Comparison of ENCODE assay signal across 12 mouse cellular contexts in the genomic region with DNA sequence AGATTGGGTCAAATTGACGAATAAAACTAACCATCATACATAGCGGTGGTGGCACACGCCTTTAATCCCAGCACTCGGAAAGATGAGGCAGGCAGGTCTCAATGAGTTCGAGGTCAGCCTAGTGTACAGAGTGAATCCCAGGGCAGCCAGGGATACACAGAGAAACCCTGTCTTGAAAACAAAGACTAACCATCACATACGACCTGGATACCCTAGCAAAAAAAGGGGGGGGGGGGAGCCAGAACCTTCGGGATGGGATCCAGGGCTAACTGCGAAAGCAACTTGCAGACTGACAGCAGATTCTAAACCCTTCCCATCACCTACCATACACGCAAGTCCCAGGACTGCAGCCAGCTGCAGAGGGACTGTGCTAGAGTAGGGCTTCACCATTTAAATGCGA. TPM values are rescaled to one million over a fixed set of nuclear protein-coding genes. Genes with fewer than 3 reads are reported as not detected.
DNase-seq lines count a peak whose midpoint lies in the region; ATAC-seq and TF ChIP-seq lines count a peak whose summit lies in the region.
"Had no signal": no experiment of that assay in that cellular context is flagged by ENCODE, and none has a peak within 500 bp of the region (broad histone marks: within the 10 kb centered on the region; RNA-seq: fewer than 3 reads in every experiment).

No protein-coding gene starts in this region.

- H3K4me1 ChIP-seq in erythroblast, embryonic 14.5 days (ENCODE audit: control insufficient read depth): peaks cover 38% of the 10 kb centered on the region
- peaks cover 4 to 44% of the 10 kb centered on the region in 2 experiments; a peak in 3 of 4 replicates for H3K4me1 ChIP-seq in CH12.LX (ENCODE audit: control insufficient read depth in 1 of 2, insufficient read depth in 2 of 2)
- H3K4me1 ChIP-seq: limb, embryonic 13.5 days; midbrain, embryonic 10.5 days had no signal

- TF ChIP-seq RAD21 in CH12.LX (IDR thresholded peaks at IDR 0.05; ENCODE audit: low read depth, low read length): no peak

- H3K79me2 ChIP-seq in CH12.LX (replicated peaks; ENCODE audit: control insufficient read depth, extremely low read depth, insufficient read depth, poor library complexity, severe bottlenecking): no peaks in the 10 kb centered on the region

- no peaks in the 10 kb centered on the region for H3K36me3 ChIP-seq in erythroblast, embryonic 14.5 days (ENCODE audit: control insufficient read depth)
- H3K36me3 ChIP-seq in CH12.LX (replicated peaks in 1 of 2; ENCODE audit: control insufficient read depth in 1 of 2, insufficient read depth in 1 of 2, low read length in 1 of 2): peaks cover 0 to 6% of the 10 kb centered on the region in 2 experiments

- no peak for TF ChIP-seq POLR2A in CH12.LX (IDR thresholded peaks at IDR 0.05; ENCODE audit: low read depth, low read length)
- TF ChIP-seq POLR2A in brain, embryonic 14.5 days (IDR thresholded peaks at IDR 0.05; ENCODE audit: borderline replicate concordance, extremely low read depth, insufficient read depth, insufficient read length, poor library complexity, severe bottlenecking): no peak

- no peaks in the 10 kb centered on the region for H3K9me3 ChIP-seq in erythroblast, embryonic 14.5 days (ENCODE audit: control insufficient read depth, low read length)
- H3K9me3 ChIP-seq in CH12.LX (replicated peaks; ENCODE audit: low read length): no peaks in the 10 kb centered on the region
- H3K9me3 ChIP-seq: limb, embryonic 13.5 days; midbrain, embryonic 10.5 days had no signal

- ATAC-seq in erythroblast, adult 5-6 weeks (replicated peaks; ENCODE audit: low FRiP score, poor library complexity, severe bottlenecking): no peak
- ATAC-seq: forebrain, postnatal 0 days had no signal

- H3K27ac ChIP-seq in layer of hippocampus, adult 2 months: peak overlapping the region; percentile 33; the same call in 1 of the 2 replicates
- no peak overlapping the region for H3K27ac ChIP-seq in CH12.LX (ENCODE audit: insufficient read depth, low read depth)
- H3K27ac ChIP-seq: left cerebral cortex, adult 2 months; limb, embryonic 13.5 days; midbrain, embryonic 10.5 days had no signal

- no peaks in the 10 kb centered on the region for H3K27me3 ChIP-seq in erythroblast, embryonic 14.5 days (ENCODE audit: control insufficient read depth)
- no peaks in the 10 kb centered on the region for H3K27me3 ChIP-seq in CH12.LX (replicated peaks)
- H3K27me3 ChIP-seq: limb, embryonic 13.5 days had no signal

- TF ChIP-seq CTCF in layer of hippocampus, adult 2 months (conservative IDR thresholded peaks at IDR 0.05): no peak
- TF ChIP-seq CTCF in CH12.LX (conservative IDR thresholded peaks at IDR 0.05 in 1 of 2, IDR thresholded peaks at IDR 0.05 in 1 of 2; ENCODE audit: low read depth in 2 of 2, low read length in 2 of 2): no peak
- TF ChIP-seq CTCF in brain, embryonic 14.5 days (IDR thresholded peaks at IDR 0.05; ENCODE audit: borderline replicate concordance, extremely low read depth, insufficient read depth, insufficient read length): no peak

- in situ Hi-C loops in CH12.LX (cut with MboI; ENCODE audit: low pct_ligation_motif_present, low pct_unique_long_range_greater_than_20kb, low sequenced_read_pairs): loop anchor here (5.0 kb wide), 1 partner anchor 88 kb away; no protein-coding TSS in a partner anchor

- H3K9ac ChIP-seq in CH12.LX (ENCODE audit: insufficient read depth, low read depth): no peak overlapping the region
- H3K9ac ChIP-seq: forebrain, postnatal 0 days; limb, embryonic 13.5 days had no signal

- dilution Hi-C loops in CH12.LX (cut with MboI; ENCODE audit: extremely low pct_ligation_motif_present, extremely low pct_unique_long_range_greater_than_20kb, low sequenced_read_pairs): no loop called here

- no peak overlapping the region for H3K4me2 ChIP-seq in CH12.LX (ENCODE audit: insufficient read depth, low read depth, poor library complexity, severe bottlenecking)

- no peak for DNase-seq in layer of hippocampus, adult 2 months (ENCODE audit: low spot score in 2 of 2)
- DNase-seq in layer of hippocampus, postnatal 10 days (ENCODE audit: low spot score in 2 of 2): no peak
- DNase-seq in CH12.LX (ENCODE audit: extremely low read depth): no peak
- peak; percentile 1 for DNase-seq in brain, embryonic 14.5 days (ENCODE audit: low read depth)
- no peak for DNase-seq in cerebellum, postnatal 10 days
- no peak for DNase-seq in ovary, adult 18-20 months (ENCODE audit: low spot score)

- no peak for TF ChIP-seq EP300 in CH12.LX (IDR thresholded peaks at IDR 0.05; ENCODE audit: low read length)

- peak overlapping the region; percentile 14 for H3K4me3 ChIP-seq in erythroblast, embryonic 14.5 days (replicated peaks)
- H3K4me3 ChIP-seq in layer of hippocampus, adult 2 months: no peak overlapping the region
- no peak overlapping the region for H3K4me3 ChIP-seq in CH12.LX (replicated peaks in 1 of 3; ENCODE audit: low read depth in 2 of 3, low read length in 2 of 3, poor library complexity in 1 of 3)
- H3K4me3 ChIP-seq: left cerebral cortex, adult 2 months; limb, embryonic 13.5 days; midbrain, embryonic 10.5 days had no signal

TF ChIP-seq in CH12.LX, 34 proteins besides CTCF, POLR2A, EP300 and RAD21:
- TF ChIP-seq MAFK (IDR thresholded peaks at IDR 0.05; ENCODE audit: insufficient replicate concordance, low read length) (no peak), CHD1 (IDR thresholded peaks at IDR 0.05; ENCODE audit: low read depth, low read length) (no peak; the same call in 1 of the 2 replicates), SIN3A (IDR thresholded peaks at IDR 0.05; ENCODE audit: low read length) (no peak), MXI1 (IDR thresholded peaks at IDR 0.05; ENCODE audit: low read depth, low read length) (no peak), ZNF384 (IDR thresholded peaks at IDR 0.05; ENCODE audit: low read depth, low read length) (no peak; the same call in 1 of the 2 replicates), IRF4 (IDR thresholded peaks at IDR 0.05; ENCODE audit: low read depth, low read length) (0 out of 2 replicates have a peak, but pooled peaks have one; percentile 3)

RNA-seq across cellular contexts. Expression of a gene that starts 14.8 kb away (rescaled TPM):
- polyA plus RNA-seq in erythroblast, embryonic 14.5 days (2012): 0.02 and 0.11 TPM in 2 replicates
- 13.4 and 15.4 TPM in 2 replicates for total RNA-seq in erythroblast, adult 5-6 weeks (2015; ENCODE audit: low replicate concordance)
- total RNA-seq in erythroblast, adult 5-6 weeks (2017; ENCODE audit: low replicate concordance): 9.1 and 15.0 TPM in 2 replicates
- total RNA-seq in layer of hippocampus, adult 2 months (2021): 10 to 100 TPM; 62.8 to 65.5 TPM
- total RNA-seq in layer of hippocampus, postnatal 10 days (2021): 10 to 100 TPM; 58.9 to 62.3 TPM
- 17.6 and 23.0 TPM in 2 replicates for total RNA-seq in CH12.LX (2012; rRNA removed)
- 31.3 and 37.3 TPM in 2 replicates for total RNA-seq in CH12.LX (2014; rRNA removed)
- 29.4 and 34.9 TPM in 2 replicates for polyA plus RNA-seq in CH12.LX (2012; ENCODE audit: insufficient read length, low read depth)
- polyA plus RNA-seq in brain, embryonic 14.5 days (2012; rRNA removed): 24.3 and 26.3 TPM in 2 replicates

RNA-seq across cellular contexts. Expression of a gene that starts 14.9 kb away (rescaled TPM):
- 0.18 and 0.22 TPM in 2 replicates for polyA plus RNA-seq in erythroblast, embryonic 14.5 days (2012)
- 16.9 and 30.4 TPM in 2 replicates for total RNA-seq in erythroblast, adult 5-6 weeks (2015; ENCODE audit: low replicate concordance)
- total RNA-seq in erythroblast, adult 5-6 weeks (2017; ENCODE audit: low replicate concordance): 5.9 and 18.3 TPM in 2 replicates
- total RNA-seq in layer of hippocampus, adult 2 months (2021): 10 to 100 TPM; 24.2 to 27.3 TPM
- total RNA-seq in layer of hippocampus, postnatal 10 days (2021): 10 to 100 TPM; 31.6 to 36.3 TPM
- total RNA-seq in CH12.LX (2012; rRNA removed): 47.1 and 48.1 TPM in 2 replicates
- total RNA-seq in CH12.LX (2014; rRNA removed): 83.0 and 94.7 TPM in 2 replicates
- 46.4 and 48.1 TPM in 2 replicates for polyA plus RNA-seq in CH12.LX (2012; ENCODE audit: insufficient read length, low read depth)
- 74.9 and 103 TPM in 2 replicates for polyA plus RNA-seq in brain, embryonic 14.5 days (2012; rRNA removed)

RNA-seq across cellular contexts. Expression of a gene that starts 35.3 kb away (rescaled TPM):
- polyA plus RNA-seq in erythroblast, embryonic 14.5 days (2012): 0.41 and 0.52 TPM in 2 replicates
- total RNA-seq in erythroblast, adult 5-6 weeks (2015; ENCODE audit: low replicate concordance): 10.2 and 21.7 TPM in 2 replicates
- total RNA-seq in erythroblast, adult 5-6 weeks (2017; ENCODE audit: low replicate concordance): 18.1 and 20.1 TPM in 2 replicates
- total RNA-seq in layer of hippocampus, adult 2 months (2021): 10 to 100 TPM; 29.2 to 29.7 TPM
- 10 to 100 TPM; 34.6 to 38.0 TPM for total RNA-seq in layer of hippocampus, postnatal 10 days (2021)
- total RNA-seq in CH12.LX (2012; rRNA removed) (37.2 and 43.5 TPM in 2 replicates), CH12.LX (2014; rRNA removed) (69.8 and 73.1 TPM in 2 replicates)
- 69.0 and 79.7 TPM in 2 replicates for polyA plus RNA-seq in CH12.LX (2012; ENCODE audit: insufficient read length, low read depth)
- 30.7 and 39.0 TPM in 2 replicates for polyA plus RNA-seq in brain, embryonic 14.5 days (2012; rRNA removed)

RNA-seq across cellular contexts. Expression of a gene that starts 51.0 kb away (rescaled TPM):
- polyA plus RNA-seq in erythroblast, embryonic 14.5 days (2012): 0.17 and 0.60 TPM in 2 replicates
- 29.0 and 38.5 TPM in 2 replicates for total RNA-seq in erythroblast, adult 5-6 weeks (2015; ENCODE audit: low replicate concordance)
- total RNA-seq in erythroblast, adult 5-6 weeks (2017; ENCODE audit: low replicate concordance): 18.1 and 25.4 TPM in 2 replicates
- total RNA-seq in layer of hippocampus, adult 2 months (2021): 10 to 100 TPM; 11.2 to 11.6 TPM
- 1 to 10 TPM; 7.6 to 8.8 TPM for total RNA-seq in layer of hippocampus, postnatal 10 days (2021)
- total RNA-seq in CH12.LX (2012; rRNA removed): 49.6 and 54.9 TPM in 2 replicates
- 55.1 and 64.3 TPM in 2 replicates for total RNA-seq in CH12.LX (2014; rRNA removed)
- polyA plus RNA-seq in CH12.LX (2012; ENCODE audit: insufficient read length, low read depth): 52.2 and 71.0 TPM in 2 replicates
- polyA plus RNA-seq in brain, embryonic 14.5 days (2012; rRNA removed): 6.8 and 8.8 TPM in 2 replicates
